Mouse (Mus musculus): ENCODE measurements around the gene Mta3. TPM values are rescaled to one million over a fixed set of nuclear protein-coding genes. Genes with fewer than 3 reads are reported as not detected.
"Not testable (repeated sequence)": the region's sequence is repeated elsewhere in the genome, so short reads cannot be mapped to it uniquely, and the experiment has no call there.

Mta3 gene
- polyA plus RNA-seq, 2 experiments: 43.1 to 47.8 TPM

DNA sequence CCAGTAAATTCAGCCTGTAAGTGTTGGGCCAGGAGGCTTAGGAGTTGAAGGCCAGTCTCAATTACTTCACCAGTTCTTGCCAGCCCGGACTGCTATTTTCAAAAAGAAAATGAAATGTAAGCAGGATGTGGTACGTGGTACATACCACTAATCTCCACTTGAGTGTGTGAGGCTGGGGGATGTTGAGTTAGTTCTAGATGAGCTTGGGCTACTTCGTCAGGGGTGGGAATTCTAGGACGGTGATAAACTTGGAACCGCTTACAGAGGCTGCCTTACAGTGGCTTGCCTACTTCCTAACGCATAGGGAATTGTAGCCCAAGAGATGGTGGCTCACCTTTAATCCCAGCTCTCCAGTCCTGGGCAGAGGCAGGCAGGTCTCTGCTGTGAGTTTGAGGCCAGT is 1.9 kb downstream of the Mta3 start:
- no peak overlapping the region for H3K27ac ChIP-seq (replicated peaks; ENCODE audit: low read depth, low read length)
- no peak overlapping the region for H3K4me2 ChIP-seq (replicated peaks; ENCODE audit: low read depth, low read length, severe bottlenecking)
- no peak overlapping the region for H3K4me3 ChIP-seq (replicated peaks; ENCODE audit: low read length)
- H3K4me1 ChIP-seq (ENCODE audit: control insufficient read depth, insufficient read depth, low read length): peaks cover 8% of the 10 kb centered on the region; the same call in 1 of the 2 replicates
- no peak overlapping the region for H3K9ac ChIP-seq (ENCODE audit: low read depth, low read length, severe bottlenecking)
- no peaks in the 10 kb centered on the region for H3K27me3 ChIP-seq (ENCODE audit: control insufficient read depth, insufficient read depth, low read length)
- DNase-seq (ENCODE audit: low spot score) (no peak), ATAC-seq (ENCODE audit: low FRiP score, low read depth) (no peak)
- peaks cover 19% of the 10 kb centered on the region for H3K36me3 ChIP-seq (ENCODE audit: control insufficient read depth, insufficient read depth, low read length)
- WGBS: 89% methylated on average over 6 of the region's 6 CpGs
- TF ChIP-seq POLR2A (IDR thresholded peaks at IDR 0.05; ENCODE audit: borderline replicate concordance, extremely low read depth, insufficient read depth, insufficient read length): no peak
- no peaks in the 10 kb centered on the region for H3K9me3 ChIP-seq (ENCODE audit: control insufficient read depth, low read length)

DNA sequence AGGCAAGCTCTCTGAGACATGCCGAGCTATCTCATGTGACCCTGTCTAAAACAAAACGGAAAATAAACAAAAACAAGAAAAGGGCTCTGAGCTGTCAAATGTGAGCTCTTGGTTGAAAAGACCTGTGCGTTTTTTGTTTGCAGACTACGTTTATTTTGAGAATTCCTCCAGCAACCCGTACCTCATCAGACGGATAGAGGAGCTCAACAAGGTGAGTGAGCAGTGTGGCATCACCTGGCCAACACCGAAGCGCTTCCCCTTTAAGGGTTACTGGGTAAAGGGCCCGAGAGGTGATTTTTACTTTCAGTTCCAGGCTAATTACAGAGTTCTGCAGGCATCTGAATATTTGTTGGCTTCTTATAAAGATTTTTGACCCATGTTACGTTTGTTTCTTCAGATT is 2.3 kb downstream of the Mta3 start:
- Histone ChIP-seq H3K4me2 (replicated peaks; ENCODE audit: low read depth, low read length, severe bottlenecking) (no peak overlapping the region), H3K9ac (ENCODE audit: low read depth, low read length, severe bottlenecking) (no peak overlapping the region), H3K27ac (replicated peaks; ENCODE audit: low read depth, low read length) (no peak overlapping the region), H3K36me3 (ENCODE audit: control insufficient read depth, insufficient read depth, low read length) (peaks cover 23% of the 10 kb centered on the region), H3K27me3 (ENCODE audit: control insufficient read depth, insufficient read depth, low read length) (no peaks in the 10 kb centered on the region), H3K4me1 (ENCODE audit: control insufficient read depth, insufficient read depth, low read length) (peaks cover 8% of the 10 kb centered on the region; the same call in 1 of the 2 replicates), H3K9me3 (ENCODE audit: control insufficient read depth, low read length) (no peaks in the 10 kb centered on the region), H3K4me3 (replicated peaks; ENCODE audit: low read length) (no peak overlapping the region)
- no peak for TF ChIP-seq POLR2A (IDR thresholded peaks at IDR 0.05; ENCODE audit: borderline replicate concordance, extremely low read depth, insufficient read depth, insufficient read length)
- no peak for DNase-seq (ENCODE audit: low spot score)
- WGBS: 89% methylated on average over 10 of the region's 10 CpGs
- no peak for ATAC-seq (ENCODE audit: low FRiP score, low read depth)

DNA sequence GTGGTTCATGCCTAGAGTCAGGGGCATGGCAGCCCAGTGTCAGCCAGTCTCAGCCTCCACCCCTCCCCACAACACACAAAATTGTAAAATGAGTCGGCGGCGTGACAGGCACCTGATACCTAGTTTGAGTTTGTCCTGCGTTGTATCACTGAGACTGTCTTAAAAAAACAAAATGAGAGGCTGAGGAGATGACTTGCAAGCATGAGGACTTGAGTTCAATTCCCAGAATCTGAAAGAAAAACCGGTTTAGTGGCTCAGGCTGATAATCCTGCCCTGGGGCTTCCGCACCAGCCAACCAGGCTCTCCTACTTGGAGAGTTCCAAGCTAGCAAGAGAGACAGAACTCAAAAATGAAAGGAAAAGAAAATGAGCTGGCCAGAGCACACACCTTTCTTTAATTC is 2.9 kb downstream of the Mta3 start:
- Histone ChIP-seq H3K4me3 (replicated peaks; ENCODE audit: low read length) (no peak overlapping the region), H3K36me3 (ENCODE audit: control insufficient read depth, insufficient read depth, low read length) (peaks cover 23% of the 10 kb centered on the region), H3K9ac (ENCODE audit: low read depth, low read length, severe bottlenecking) (no peak overlapping the region), H3K27ac (replicated peaks; ENCODE audit: low read depth, low read length) (no peak overlapping the region), H3K27me3 (ENCODE audit: control insufficient read depth, insufficient read depth, low read length) (no peaks in the 10 kb centered on the region), H3K9me3 (ENCODE audit: control insufficient read depth, low read length) (no peaks in the 10 kb centered on the region), H3K4me1 (ENCODE audit: control insufficient read depth, insufficient read depth, low read length) (peaks cover 8% of the 10 kb centered on the region; the same call in 1 of the 2 replicates), H3K4me2 (replicated peaks; ENCODE audit: low read depth, low read length, severe bottlenecking) (no peak overlapping the region)
- DNase-seq (ENCODE audit: low spot score): no peak
- no peak for TF ChIP-seq POLR2A (IDR thresholded peaks at IDR 0.05; ENCODE audit: borderline replicate concordance, extremely low read depth, insufficient read depth, insufficient read length)
- 83% methylated on average over 6 of the region's 6 CpGs for WGBS
- ATAC-seq (ENCODE audit: low FRiP score, low read depth): no peak

DNA sequence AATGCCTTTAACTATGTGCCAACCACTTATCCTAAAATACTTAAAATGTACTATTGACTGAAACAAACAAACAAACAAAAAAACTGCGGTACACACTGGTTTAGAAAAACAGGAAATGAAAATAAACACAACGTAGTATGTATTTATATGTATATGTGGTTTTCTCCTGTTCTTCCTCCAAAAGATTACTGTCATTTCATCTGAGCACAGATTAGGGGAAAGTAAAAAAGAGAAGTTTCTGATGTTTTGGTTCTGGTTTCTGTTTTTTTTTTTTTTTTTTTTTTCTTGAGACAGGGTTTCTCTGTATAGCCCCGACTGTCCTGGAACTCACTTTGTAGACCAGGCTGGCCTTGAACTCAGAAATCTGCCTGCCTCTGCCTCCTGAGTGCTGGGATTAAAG is 3.6 kb downstream of the Mta3 start:
- DNase-seq (ENCODE audit: low spot score); H3K27me3 ChIP-seq (ENCODE audit: control insufficient read depth, insufficient read depth, low read length); ATAC-seq (ENCODE audit: low FRiP score, low read depth); H3K9me3 ChIP-seq (ENCODE audit: control insufficient read depth, low read length); H3K4me2 ChIP-seq (replicated peaks; ENCODE audit: low read depth, low read length, severe bottlenecking); H3K27ac ChIP-seq (replicated peaks; ENCODE audit: low read depth, low read length); H3K4me3 ChIP-seq (replicated peaks; ENCODE audit: low read length); H3K9ac ChIP-seq (ENCODE audit: low read depth, low read length, severe bottlenecking); H3K4me1 ChIP-seq (ENCODE audit: control insufficient read depth, insufficient read depth, low read length): not testable (repeated sequence)
- peaks cover 26% of the 10 kb centered on the region for H3K36me3 ChIP-seq (ENCODE audit: control insufficient read depth, insufficient read depth, low read length)
- 93% methylated on average over 3 of the region's 3 CpGs for WGBS

DNA sequence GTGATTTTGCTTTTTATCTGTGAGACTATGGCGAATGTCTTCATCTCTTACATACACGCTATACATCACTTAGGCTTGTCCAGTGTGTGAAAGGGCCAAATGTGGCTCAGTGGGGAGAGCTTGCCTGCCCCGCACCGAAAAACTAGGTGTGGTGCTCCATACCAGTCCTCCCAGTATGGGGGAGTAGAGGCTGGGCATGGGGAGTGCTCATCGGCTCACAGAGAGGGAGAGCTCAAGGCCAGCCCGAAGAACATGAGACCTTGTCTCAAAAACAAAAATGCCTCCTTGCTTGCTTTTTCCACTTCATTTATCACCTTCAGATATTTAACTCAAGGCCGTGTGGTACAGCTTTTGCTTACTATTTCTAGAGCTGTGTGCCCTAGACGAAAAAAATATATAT is 4.7 kb downstream of the Mta3 start:
- no peaks in the 10 kb centered on the region for H3K9me3 ChIP-seq (ENCODE audit: control insufficient read depth, low read length)
- 93% methylated on average over 8 of the region's 8 CpGs for WGBS
- no peak overlapping the region for H3K27ac ChIP-seq (replicated peaks; ENCODE audit: low read depth, low read length)
- no peak overlapping the region for H3K9ac ChIP-seq (ENCODE audit: low read depth, low read length, severe bottlenecking)
- H3K4me3 ChIP-seq (replicated peaks; ENCODE audit: low read length): no peak overlapping the region
- H3K36me3 ChIP-seq (ENCODE audit: control insufficient read depth, insufficient read depth, low read length): peaks cover 35% of the 10 kb centered on the region
- no peak for TF ChIP-seq POLR2A (IDR thresholded peaks at IDR 0.05; ENCODE audit: borderline replicate concordance, extremely low read depth, insufficient read depth, insufficient read length)
- ATAC-seq (ENCODE audit: low FRiP score, low read depth) (no peak), DNase-seq (ENCODE audit: low spot score) (no peak)
- H3K4me2 ChIP-seq (replicated peaks; ENCODE audit: low read depth, low read length, severe bottlenecking): no peak overlapping the region
- 0 out of 2 replicates have a peak, but pooled peaks cover 5% of the 10 kb centered on the region for H3K4me1 ChIP-seq (ENCODE audit: control insufficient read depth, insufficient read depth, low read length)
- H3K27me3 ChIP-seq (ENCODE audit: control insufficient read depth, insufficient read depth, low read length): no peaks in the 10 kb centered on the region

DNA sequence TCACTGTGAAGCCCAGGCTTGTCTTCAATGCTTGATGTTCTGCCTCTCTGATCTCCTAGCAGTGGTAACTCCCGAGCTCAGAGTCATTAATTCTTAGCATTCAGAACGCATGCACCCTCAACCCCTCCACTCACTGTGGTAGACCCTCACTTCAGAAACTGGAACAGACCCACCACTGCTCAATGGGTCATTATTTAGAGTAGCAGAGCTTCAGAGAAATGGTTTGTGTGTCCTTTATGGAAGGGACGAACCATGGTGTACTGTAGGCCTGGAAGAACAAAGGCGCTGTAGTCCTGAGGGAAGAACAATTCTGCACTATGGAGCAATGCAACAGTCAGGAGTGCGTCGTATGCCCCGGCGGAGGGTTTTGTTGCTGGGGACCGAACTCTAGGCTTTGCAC is 6.4 kb downstream of the Mta3 start:
- WGBS: 92% methylated on average over 9 of the region's 9 CpGs
- TF ChIP-seq POLR2A (IDR thresholded peaks at IDR 0.05; ENCODE audit: borderline replicate concordance, extremely low read depth, insufficient read depth, insufficient read length): no peak
- H3K9me3 ChIP-seq (ENCODE audit: control insufficient read depth, low read length): peaks cover 8% of the 10 kb centered on the region
- H3K9ac ChIP-seq (ENCODE audit: low read depth, low read length, severe bottlenecking): no peak overlapping the region
- no peak overlapping the region for H3K27ac ChIP-seq (replicated peaks; ENCODE audit: low read depth, low read length)
- no peak overlapping the region for H3K4me2 ChIP-seq (replicated peaks; ENCODE audit: low read depth, low read length, severe bottlenecking)
- no peak for ATAC-seq (ENCODE audit: low FRiP score, low read depth)
- no peak overlapping the region for H3K4me3 ChIP-seq (replicated peaks; ENCODE audit: low read length)
- H3K4me1 ChIP-seq (ENCODE audit: control insufficient read depth, insufficient read depth, low read length): 0 out of 2 replicates have a peak, but pooled peaks cover 3% of the 10 kb centered on the region
- no peak for DNase-seq (ENCODE audit: low spot score)
- H3K36me3 ChIP-seq (ENCODE audit: control insufficient read depth, insufficient read depth, low read length): peaks cover 52% of the 10 kb centered on the region
- no peaks in the 10 kb centered on the region for H3K27me3 ChIP-seq (ENCODE audit: control insufficient read depth, insufficient read depth, low read length)

Data from limb, embryonic 14.5 days (tissue).